Mouse (Mus musculus) heart, adult 2 months (tissue): ENCODE data around the gene Ap5b1. TPM values are rescaled to one million over a fixed set of nuclear protein-coding genes. Genes with fewer than 3 reads are reported as not detected.

Experiments
- DNase-seq, 2 experiments: peaks; one replicate each; pipeline ENCODE4 v3.0.0; 2021
- H3K27ac ChIP-seq: fragments of 200-600 bp; 2 replicates; pipeline ENCODE4 v1.8.1; 2022
- H3K27me3 ChIP-seq: fragments of 200-500 bp; 2 replicates; pipeline ENCODE4 v1.6.1; 2012; ENCODE audit warnings: mild to moderate bottlenecking, low read length, inconsistent platforms, mixed read lengths; ENCODE audit not compliant: control insufficient read depth, insufficient read depth
- H3K36me3 ChIP-seq: fragments of 200-500 bp; 2 replicates; pipeline ENCODE4 v1.6.1; 2012; ENCODE audit warnings: low read length, inconsistent platforms; ENCODE audit not compliant: control insufficient read depth, insufficient read depth
- H3K4me1 ChIP-seq: fragments of 200-500 bp; 2 replicates; pipeline ENCODE4 v1.6.1; 2011; ENCODE audit warnings: low read length; ENCODE audit not compliant: control insufficient read depth, insufficient read depth
- H3K4me3 ChIP-seq: fragments of 200-600 bp; 2 replicates; pipeline ENCODE4 v1.8.1; 2022
- H3K79me2 ChIP-seq: fragments of 200-500 bp; replicated peaks from 2 replicates; pipeline ENCODE4 v1.6.1; 2012; ENCODE audit warnings: mild to moderate bottlenecking, inconsistent platforms, low read length, moderate library complexity, mixed read lengths; ENCODE audit not compliant: control insufficient read depth, insufficient read depth
- H3K9ac ChIP-seq: fragments of 200-500 bp; 2 replicates; pipeline ENCODE4 v1.6.1; 2012; ENCODE audit warnings: low read depth, mild to moderate bottlenecking, control low read depth, inconsistent platforms, low read length, mixed read lengths
- CTCF ChIP-seq: fragments of 200-600 bp; IDR thresholded peaks from 2 replicates; pipeline ENCODE4 v1.8.1; 2022; ENCODE audit warnings: antibody characterized with exemption, mild to moderate bottlenecking, moderate library complexity
- EP300 ChIP-seq: fragments of 200-500 bp; IDR thresholded peaks from 2 replicates; pipeline ENCODE4 v1.6.1; 2011; ENCODE audit warnings: low read depth, low read length, control low read depth; ENCODE audit not compliant: insufficient read depth
- POLR2A ChIP-seq: fragments of 200-500 bp; IDR thresholded peaks from 2 replicates; pipeline ENCODE4 v1.6.1; 2011; ENCODE audit warnings: mild to moderate bottlenecking, low read depth, low read length, control low read depth; ENCODE audit not compliant: insufficient read depth
- WGBS: fragments of 180-500 bp; shearing (Covaris S2); methylation state at CpG from one replicate; pipeline ENCODE4 v1.1.7; 2018; 5-methylcytosine and 5-hydroxymethylcytosine counted together
- intact Hi-C: fragments of 180-260 bp; cut with DNase I; formaldehyde crosslinking; loops from one replicate; pipeline ENCODE4 v1.15.1; 2025
- polyA plus RNA-seq: library from polyadenylated mRNA; depleted of rRNA; stranded (reverse); fragments of >200 nt; gene quantifications from 2 replicates; pipeline ENCODE4 v1.2.3, GENCODE M21; 2012
- total RNA-seq, 2 experiments: library from RNA; stranded (reverse); gene quantifications; 2 replicates each; pipeline ENCODE4 v1.2.3; 2021

The Ap5b1 gene
- total and polyA plus RNA-seq, 3 experiments, result 3.0 to 3.3 (median 3.1) TPM

GRCm38 (mm10) chr19:5554212-5554611 is 13.6 kb upstream of the Ap5b1 start:
- intact Hi-C loops, result no loop called here
- TF ChIP-seq POLR2A (no peak), EP300 (no peak), CTCF (no peak)
- H3K79me2 ChIP-seq, result no peaks in the 10 kb centered on the region
- no peak overlapping the region for H3K9ac ChIP-seq
- no peak overlapping the region for H3K4me3 ChIP-seq
- DNase-seq, result no peak
- H3K36me3 ChIP-seq, result no peaks in the 10 kb centered on the region
- peaks cover 4% of the 10 kb centered on the region for H3K27me3 ChIP-seq
- 91% methylated on average over 14 of the region's 14 CpGs for WGBS
- H3K4me1 ChIP-seq, result no peaks in the 10 kb centered on the region
- no peak overlapping the region for H3K27ac ChIP-seq

- WGBS, result 58% methylated on average over 7 of the region's 7 CpGs
- Histone ChIP-seq H3K4me3 (no peak overlapping the region), H3K4me1 (peaks cover 2% of the 10 kb centered on the region; the same call in 1 of the 2 replicates), H3K27me3 (peaks cover 17% of the 10 kb centered on the region), H3K36me3 (no peaks in the 10 kb centered on the region), H3K27ac (no peak overlapping the region), H3K79me2 (no peaks in the 10 kb centered on the region), H3K9ac (no peak overlapping the region)
- no peak for DNase-seq
- intact Hi-C loops, result no loop called here
- TF ChIP-seq POLR2A (no peak), EP300 (no peak), CTCF (no peak)
These were observed 9.7 kb upstream of the Ap5b1 start for GRCm38 (mm10) chr19:5558169-5558568.

GRCm38 (mm10) chr19:5558770-5559169 is 9.1 kb upstream of the Ap5b1 start:
- WGBS, result 74% methylated on average over 8 of the region's 8 CpGs
- intact Hi-C loops, result no loop called here
- TF ChIP-seq POLR2A, result no peak
- no peak for TF ChIP-seq CTCF
- TF ChIP-seq EP300, result no peak
- H3K4me3 ChIP-seq, result no peak overlapping the region
- peaks cover 17% of the 10 kb centered on the region for H3K27me3 ChIP-seq
- DNase-seq, result no peak
- no peaks in the 10 kb centered on the region for H3K36me3 ChIP-seq
- H3K4me1 ChIP-seq, result peaks cover 2% of the 10 kb centered on the region; the same call in 1 of the 2 replicates
- H3K27ac ChIP-seq, result no peak overlapping the region
- H3K9ac ChIP-seq, result no peak overlapping the region
- H3K79me2 ChIP-seq, result no peaks in the 10 kb centered on the region

- intact Hi-C loops, result no loop called here
These were observed 8.6 kb upstream of the Ap5b1 start for GRCm38 (mm10) chr19:5559229-5559628.

GRCm38 (mm10) chr19:5559631-5560456 is 8.0 kb upstream of the Ap5b1 start:
- Histone ChIP-seq H3K79me2 (no peaks in the 10 kb centered on the region), H3K4me3 (peak overlapping the region; percentile 34), H3K9ac (no peak overlapping the region; the same call in 1 of the 2 replicates), H3K36me3 (no peaks in the 10 kb centered on the region), H3K4me1 (peaks cover 2% of the 10 kb centered on the region; the same call in 1 of the 2 replicates), H3K27ac (no peak overlapping the region), H3K27me3 (peaks cover 17% of the 10 kb centered on the region)
- intact Hi-C loops, result no loop called here
- DNase-seq, result no peak
- TF ChIP-seq EP300, result no peak
- TF ChIP-seq CTCF, result no peak
- no peak for TF ChIP-seq POLR2A
- 2% methylated on average over 69 of the region's 69 CpGs for WGBS

More at GRCm38 (mm10) chr19:5559229-5559628, 8.6 kb upstream of the Ap5b1 start:
- TF ChIP-seq EP300 (no peak), CTCF (no peak), POLR2A (no peak)
- no peak overlapping the region for H3K9ac ChIP-seq
- 36% methylated on average over 8 of the region's 8 CpGs for WGBS
- no peak overlapping the region for H3K4me3 ChIP-seq
- H3K79me2 ChIP-seq, result no peaks in the 10 kb centered on the region
- H3K36me3 ChIP-seq, result no peaks in the 10 kb centered on the region
- no peak for DNase-seq
- no peak overlapping the region for H3K27ac ChIP-seq
- H3K4me1 ChIP-seq, result peaks cover 2% of the 10 kb centered on the region; the same call in 1 of the 2 replicates
- peaks cover 17% of the 10 kb centered on the region for H3K27me3 ChIP-seq

- DNase-seq, result no peak
- 1% methylated on average over 57 of the region's 57 CpGs for WGBS
- no peak within 1 kb of the TSS; the same call in 1 of the 2 replicates for H3K9ac ChIP-seq
These were observed 7.3 kb upstream of the Ap5b1 start, which contains the start of gene Ovol1 for GRCm38 (mm10) chr19:5560457-5561041. TSS of gene Ovol1 (minus strand) at chr19:5560646.

More at GRCm38 (mm10) chr19:5560457-5561041, 7.3 kb upstream of the Ap5b1 start, which contains the start of gene Ovol1:
- H3K36me3 ChIP-seq, result no peaks in the 10 kb centered on the region
- no peak within 1 kb of the TSS for H3K27ac ChIP-seq
- H3K27me3 ChIP-seq, result peaks cover 17% of the 10 kb centered on the region
- no peaks in the 10 kb centered on the region for H3K79me2 ChIP-seq
- peak within 1 kb of the TSS; percentile 34 for H3K4me3 ChIP-seq
- H3K4me1 ChIP-seq, result peaks cover 2% of the 10 kb centered on the region; the same call in 1 of the 2 replicates
- intact Hi-C loops, result no loop called here
- TF ChIP-seq EP300, result no peak
- no peak for TF ChIP-seq POLR2A
- TF ChIP-seq CTCF, result no peak
